Mouse (Mus musculus) bone marrow macrophage, adult 2 months (primary cell): ENCODE results near the gene Ahsg.

Source experiments
- CTCF ChIP-seq: IDR thresholded peaks from 2 replicates; pipeline ENCODE4 v1.5.1; 2012; ENCODE audit warnings: low read depth, mild to moderate bottlenecking, low read length, moderate library complexity
- POLR2A ChIP-seq: IDR thresholded peaks from 2 replicates; pipeline ENCODE4 v1.6.1; 2012; ENCODE audit warnings: mild to moderate bottlenecking, low read depth, low read length, borderline replicate concordance

DNA sequence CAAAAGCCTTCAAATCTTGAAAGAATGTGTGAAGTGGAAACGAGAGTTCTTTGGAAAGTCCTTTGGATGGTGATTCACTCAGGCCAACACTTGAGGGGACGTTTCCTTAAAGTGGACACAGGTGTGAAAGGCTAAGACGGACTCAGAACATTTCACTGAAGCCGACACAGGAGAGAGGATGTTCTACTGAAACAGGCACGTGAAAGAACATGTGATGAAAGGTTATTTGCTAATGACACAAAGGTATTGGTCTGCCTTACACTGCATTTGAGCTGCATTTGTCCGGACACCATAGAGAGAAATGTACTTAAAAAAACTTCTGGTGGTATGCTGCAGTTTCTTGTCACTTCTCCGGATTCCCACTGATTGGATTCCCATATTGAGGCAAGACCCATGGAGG is 12.4 kb upstream of the Ahsg start:
- TF ChIP-seq CTCF, result no peak
- no peak for TF ChIP-seq POLR2A
